Mouse (Mus musculus) liver, adult 2 months (tissue): ENCODE data around the gene Nt5c3b.

Experiments
- CTCF ChIP-seq: fragments of 200-500 bp; IDR thresholded peaks from 2 replicates; pipeline ENCODE4 v1.5.1; 2011; ENCODE audit warnings: low read depth, low read length, control low read depth
- POLR2A ChIP-seq: fragments of 200-500 bp; IDR thresholded peaks from 2 replicates; pipeline ENCODE4 v1.6.1; 2011; ENCODE audit warnings: low read length, control low read depth; ENCODE audit not compliant: insufficient read depth; ENCODE audit errors: extremely low read depth

- no peak for TF ChIP-seq CTCF
- no peak for TF ChIP-seq POLR2A
Observed at GRCm38 (mm10) chr11:100484461-100484860, 42.9 kb upstream of the Nt5c3b start.
